8 mouse cellular contexts compared by ENCODE assay signal in genomic region chr7:4844245-4844916, GRCm38 (mm10). TPM values are rescaled to one million over a fixed set of nuclear protein-coding genes. Genes with fewer than 3 reads are reported as not detected.
DNase-seq lines count a peak whose midpoint lies in the region; ATAC-seq lines count a peak whose summit lies in the region.

Shisa7 (minus strand) TSS chr7:4844696.

- H3K27me3 ChIP-seq in kidney, embryonic 15.5 days: peaks cover 77% of the 10 kb centered on the region
- peaks cover 71% of the 10 kb centered on the region for H3K27me3 ChIP-seq in forebrain, embryonic 10.5 days (ENCODE audit: poor library complexity, severe bottlenecking)
- no peaks in the 10 kb centered on the region for H3K27me3 ChIP-seq in midbrain, embryonic 16.5 days (ENCODE audit: control insufficient read depth, insufficient read depth, low read depth, low read length)

- 1% methylated on average over 41 of the region's 41 CpGs for WGBS in kidney, embryonic 15.5 days
- 1% methylated on average over 41 of the region's 41 CpGs for WGBS in forebrain, embryonic 10.5 days
- WGBS in midbrain, embryonic 16.5 days: 1% methylated on average over 38 of the region's 41 CpGs

- ATAC-seq in kidney, embryonic 15.5 days (replicated peaks; ENCODE audit: low FRiP score): peak; percentile 61
- peak; percentile 70 for ATAC-seq in midbrain, embryonic 16.5 days
- no peak for ATAC-seq in monocyte, adult 5-6 weeks (replicated peaks; ENCODE audit: insufficient number of reproducible peaks, low FRiP score, low TSS enrichment, poor library complexity, severe bottlenecking)

- DNase-seq in kidney, adult 9 months: no peak
- no peak for DNase-seq in forebrain, embryonic 10.5 days (ENCODE audit: extremely low spot score, low spot score)
- no peak for DNase-seq in layer of hippocampus, postnatal 10 days (ENCODE audit: low spot score in 2 of 2)
- DNase-seq in spleen, postnatal 4 days (ENCODE audit: low spot score in 2 of 2): no peak
- DNase-seq in Muller cell, postnatal 12 days (ENCODE audit: inconsistent ontology term): no peak

- H3K4me2 ChIP-seq in kidney, embryonic 15.5 days: peak within 1 kb of the TSS; percentile 95
- H3K4me2 ChIP-seq in midbrain, embryonic 16.5 days (ENCODE audit: low read length): peak within 1 kb of the TSS; percentile 69

- peak within 1 kb of the TSS; percentile 50 for H3K4me3 ChIP-seq in kidney, embryonic 15.5 days (replicated peaks)
- H3K4me3 ChIP-seq in forebrain, embryonic 10.5 days: peak within 1 kb of the TSS; percentile 65
- peak within 1 kb of the TSS; percentile 72 for H3K4me3 ChIP-seq in midbrain, embryonic 16.5 days (ENCODE audit: low read depth, low read length)

- H3K9me3 ChIP-seq in kidney, embryonic 15.5 days (replicated peaks): no peaks in the 10 kb centered on the region
- peaks cover 5% of the 10 kb centered on the region; the same call in 1 of the 2 replicates for H3K9me3 ChIP-seq in forebrain, embryonic 10.5 days
- no peaks in the 10 kb centered on the region for H3K9me3 ChIP-seq in midbrain, embryonic 16.5 days (replicated peaks; ENCODE audit: control insufficient read depth, low read length, poor library complexity, severe bottlenecking)

- no peak within 1 kb of the TSS for H3K27ac ChIP-seq in kidney, embryonic 15.5 days
- peak within 1 kb of the TSS; percentile 63; the same call in 1 of the 2 replicates for H3K27ac ChIP-seq in forebrain, embryonic 10.5 days
- peak within 1 kb of the TSS; percentile 87 for H3K27ac ChIP-seq in midbrain, embryonic 16.5 days (ENCODE audit: low read length)

- no peaks in the 10 kb centered on the region for H3K36me3 ChIP-seq in kidney, embryonic 15.5 days
- no peaks in the 10 kb centered on the region for H3K36me3 ChIP-seq in forebrain, embryonic 10.5 days (replicated peaks)
- H3K36me3 ChIP-seq in midbrain, embryonic 16.5 days (ENCODE audit: control insufficient read depth, insufficient read depth, low read length): no peaks in the 10 kb centered on the region

- peaks cover 30% of the 10 kb centered on the region for H3K4me1 ChIP-seq in kidney, embryonic 15.5 days
- peaks cover 35% of the 10 kb centered on the region for H3K4me1 ChIP-seq in forebrain, embryonic 10.5 days
- peaks cover 22% of the 10 kb centered on the region for H3K4me1 ChIP-seq in midbrain, embryonic 16.5 days (ENCODE audit: control insufficient read depth, insufficient read depth, low read length)

- H3K9ac ChIP-seq in kidney, embryonic 15.5 days: peak within 1 kb of the TSS; percentile 29
- H3K9ac ChIP-seq in midbrain, embryonic 16.5 days (ENCODE audit: low read depth, low read length): peak within 1 kb of the TSS; percentile 84

RNA-seq across cellular contexts. Expression of gene Shisa7, which starts in this region (rescaled TPM):
- 0.84 and 0.96 TPM in 2 replicates for polyA plus RNA-seq in kidney, embryonic 15.5 days (2015; fragmentation: Nextera tagmentation; extraction: Ambion mirVana)
- 0.47 and 0.79 TPM in 2 replicates for polyA plus RNA-seq in forebrain, embryonic 10.5 days (2016; fragmentation: Nextera tagmentation; extraction: Ambion mirVana)
- total RNA-seq in layer of hippocampus, postnatal 10 days (2021): 100 to 1,000 TPM; 107 to 116 TPM
- polyA plus RNA-seq in midbrain, embryonic 16.5 days (2015; fragmentation: Nextera tagmentation; extraction: Ambion mirVana): 14.0 and 14.6 TPM in 2 replicates
- total RNA-seq in monocyte, adult 5-6 weeks (2017): 0.11 TPM in 1 of 3 replicates, not detected in the others

Comparison
In these comparisons a context has a peak if more than half of its experiments do, and no peak if none do; other contexts are left out.
1. RNA of gene Shisa7 (total RNA-seq): 107 to 116 TPM in layer of hippocampus, postnatal 10 days; 0.11 TPM in monocyte, adult 5-6 weeks; every median in the first group is over 10 times any median in the second.
2. Peak in ATAC-seq, H3K4me3 ChIP-seq, H3K9ac ChIP-seq and H3K4me2 ChIP-seq in kidney, embryonic 15.5 days; RNA of the gene not detected or under 1 TPM.
3. Peak in every context shown above with its lines, with median percentiles within 50 percentile points of each other: H3K4me3 ChIP-seq.